Mouse (Mus musculus) lung, postnatal 0 days (tissue): ENCODE measurements at regions not wholly inside any gene's neighbourhood (a gene's known extent, or its start where the extent isn't known, plus 50 kb on each side); places are given as distances from the start of the nearest gene placed in this dataset.

Source experiments
- ATAC-seq: fragments of 200-750 bp; cut with Nextera tagmentation; 2 replicates; pipeline ENCODE4 v1.8.0; 2017; ENCODE audit warnings: moderate library complexity
- DNase-seq: peaks from one replicate; pipeline ENCODE4 v3.0.0-alpha.2; 2016; ENCODE audit warnings: low spot score
- H3K27ac ChIP-seq: fragments of 300-500 bp; sonication (generic); 2 replicates; pipeline ENCODE4 v1.5.1; 2014; ENCODE audit warnings: antibody characterized with exemption, mild to moderate bottlenecking, low read length, mixed read lengths
- H3K27me3 ChIP-seq: fragments of 300-500 bp; sonication (generic); replicated peaks from 2 replicates; pipeline ENCODE4 v1.6.1; 2014; ENCODE audit warnings: low read length, mixed read lengths; ENCODE audit not compliant: insufficient read depth
- H3K36me3 ChIP-seq: fragments of 300-500 bp; sonication (generic); 2 replicates; pipeline ENCODE4 v1.6.1; 2014; ENCODE audit warnings: low read length, mixed read lengths; ENCODE audit not compliant: insufficient read depth
- H3K4me1 ChIP-seq: fragments of 300-500 bp; sonication (generic); 2 replicates; pipeline ENCODE4 v1.6.1; 2014; ENCODE audit warnings: antibody characterized with exemption, low read depth, low read length, mixed read lengths; ENCODE audit not compliant: insufficient read depth
- H3K4me2 ChIP-seq: fragments of 300-500 bp; sonication (generic); replicated peaks from 2 replicates; pipeline ENCODE4 v1.6.1; 2014; ENCODE audit warnings: low read depth, mild to moderate bottlenecking, low read length, moderate library complexity, mixed read lengths
- H3K4me3 ChIP-seq: fragments of 300-500 bp; sonication (generic); 2 replicates; pipeline ENCODE4 v1.5.1; 2014; ENCODE audit warnings: low read depth, low read length
- H3K9ac ChIP-seq: fragments of 300-500 bp; sonication (generic); replicated peaks from 2 replicates; pipeline ENCODE4 v1.6.1; 2014; ENCODE audit warnings: low read depth, mild to moderate bottlenecking
- H3K9me3 ChIP-seq: fragments of 300-500 bp; sonication (generic); 2 replicates; pipeline ENCODE4 v1.6.1; 2016; ENCODE audit warnings: low read length, mixed read lengths
- CTCF ChIP-seq: IDR thresholded peaks from 2 replicates; pipeline ENCODE4 v1.5.1; 2016; ENCODE audit warnings: antibody characterized with exemption, mild to moderate bottlenecking
- EP300 ChIP-seq: IDR thresholded peaks from 2 replicates; pipeline ENCODE4 v1.6.1; 2016; ENCODE audit warnings: antibody characterized with exemption, mild to moderate bottlenecking, control low read depth
- WGBS: fragments of 180-500 bp; shearing (Covaris S2); extraction: QIAGEN DNeasy Blood & Tissue Kit; methylation state at CpG from one replicate; pipeline ENCODE4 v1.1.7; 2014; 5-methylcytosine and 5-hydroxymethylcytosine counted together

- H3K9me3 ChIP-seq = no peaks in the 10 kb centered on the region
- no peak overlapping the region for H3K4me3 ChIP-seq
- TF ChIP-seq EP300 (no peak), CTCF (no peak)
- no peak overlapping the region for H3K9ac ChIP-seq
- WGBS = 76% methylated on average over 7 of the region's 7 CpGs
- H3K36me3 ChIP-seq = no peaks in the 10 kb centered on the region
- no peak overlapping the region for H3K27ac ChIP-seq
- no peak overlapping the region for H3K4me2 ChIP-seq
- no peaks in the 10 kb centered on the region for H3K27me3 ChIP-seq
- H3K4me1 ChIP-seq = no peaks in the 10 kb centered on the region
- no peak for DNase-seq
- no peak for ATAC-seq
Observed at GRCm38 (mm10) chr17:64956506-64956905, 120.6 kb upstream of the 4930583I09Rik start.

DNA sequence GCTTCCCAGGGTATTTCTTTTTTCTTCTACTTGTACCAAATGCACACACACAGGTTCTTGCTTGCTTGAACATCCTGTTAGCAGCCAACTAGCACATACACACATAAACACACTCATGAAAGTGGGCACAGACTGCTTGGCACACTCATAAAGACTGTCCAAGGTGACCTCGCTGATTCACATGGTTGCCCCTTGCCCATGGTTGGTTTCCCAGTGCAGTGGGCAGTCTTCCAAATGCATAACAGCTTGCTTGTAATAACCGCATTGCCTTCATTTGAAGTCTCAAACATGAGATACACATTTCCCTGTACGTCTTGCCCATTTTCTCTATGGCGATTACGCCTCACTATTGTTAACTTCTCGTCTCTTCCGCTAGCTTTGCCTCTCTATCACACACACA is 117.4 kb upstream of the 4930583I09Rik start:
- no peak overlapping the region for H3K4me3 ChIP-seq
- H3K4me2 ChIP-seq = no peak overlapping the region
- H3K27ac ChIP-seq = no peak overlapping the region
- H3K36me3 ChIP-seq = no peaks in the 10 kb centered on the region
- ATAC-seq (no peak), DNase-seq (no peak)
- no peaks in the 10 kb centered on the region for H3K4me1 ChIP-seq
- WGBS = 93% methylated on average over 7 of the region's 7 CpGs
- no peak for TF ChIP-seq EP300
- TF ChIP-seq CTCF = no peak
- no peaks in the 10 kb centered on the region for H3K9me3 ChIP-seq
- no peaks in the 10 kb centered on the region for H3K27me3 ChIP-seq
- no peak overlapping the region for H3K9ac ChIP-seq

DNA sequence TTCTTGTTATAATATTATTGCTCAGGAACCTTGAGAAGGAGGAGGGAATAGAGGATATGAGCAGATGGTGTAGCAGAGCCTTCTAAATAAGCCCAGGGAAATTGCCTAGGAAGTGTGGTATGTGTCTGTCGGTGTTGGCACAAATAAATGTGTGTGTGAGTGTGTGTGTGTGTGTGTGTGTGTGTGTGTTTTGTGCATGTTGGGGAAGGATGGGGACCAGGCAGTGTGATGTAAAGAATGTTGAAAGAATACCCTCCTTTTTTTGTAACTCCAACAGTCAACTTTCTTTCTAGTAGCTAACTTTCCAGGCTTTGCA is 115.7 kb upstream of the 4930583I09Rik start:
- Histone ChIP-seq H3K36me3 (no peaks in the 10 kb centered on the region), H3K4me2 (no peak overlapping the region), H3K4me3 (no peak overlapping the region), H3K9me3 (no peaks in the 10 kb centered on the region), H3K27me3 (no peaks in the 10 kb centered on the region), H3K9ac (no peak overlapping the region), H3K4me1 (no peaks in the 10 kb centered on the region), H3K27ac (no peak overlapping the region)
- 73% methylated on average over 1 of the region's 1 CpGs for WGBS
- ATAC-seq (no peak), DNase-seq (no peak)
- no peak for TF ChIP-seq EP300
- TF ChIP-seq CTCF = no peak

GRCm38 (mm10) chr17:64950802-64951624 is 115.1 kb upstream of the 4930583I09Rik start:
- no peak overlapping the region for H3K4me3 ChIP-seq
- TF ChIP-seq CTCF (no peak), EP300 (no peak)
- WGBS = 56% methylated on average over 6 of the region's 6 CpGs
- no peaks in the 10 kb centered on the region for H3K36me3 ChIP-seq
- ATAC-seq = no peak
- DNase-seq = no peak
- H3K27me3 ChIP-seq = no peaks in the 10 kb centered on the region
- H3K27ac ChIP-seq = no peak overlapping the region
- H3K9ac ChIP-seq = no peak overlapping the region
- H3K4me2 ChIP-seq = no peak overlapping the region
- no peaks in the 10 kb centered on the region for H3K9me3 ChIP-seq
- no peaks in the 10 kb centered on the region for H3K4me1 ChIP-seq

DNA sequence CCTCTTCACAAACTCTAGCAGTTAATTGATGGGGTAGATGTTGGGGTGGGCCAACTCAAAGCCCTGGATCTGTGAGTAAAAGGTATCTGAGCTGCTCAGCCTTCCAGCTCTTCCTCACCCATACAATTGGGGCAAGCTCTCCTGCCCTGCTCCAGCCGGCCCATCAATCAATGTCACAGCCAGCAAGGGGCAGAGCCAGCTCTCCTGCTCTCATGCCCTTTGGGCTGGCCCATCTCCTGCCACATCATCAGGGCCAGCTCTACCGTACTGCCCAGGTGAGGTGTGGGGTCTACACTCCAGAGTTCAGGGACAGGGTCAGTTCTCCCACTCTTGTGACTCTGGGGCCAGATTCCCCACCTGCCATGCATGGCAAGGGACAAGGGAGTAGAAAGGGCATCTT is 107.3 kb upstream of the 4930583I09Rik start:
- Histone ChIP-seq H3K4me2 (no peak overlapping the region), H3K4me1 (no peaks in the 10 kb centered on the region), H3K36me3 (no peaks in the 10 kb centered on the region), H3K27me3 (no peaks in the 10 kb centered on the region), H3K9me3 (no peaks in the 10 kb centered on the region), H3K4me3 (no peak overlapping the region), H3K27ac (no peak overlapping the region), H3K9ac (no peak overlapping the region)
- 56% methylated on average over 2 of the region's 2 CpGs for WGBS
- no peak for DNase-seq
- ATAC-seq = no peak
- no peak for TF ChIP-seq CTCF
- no peak for TF ChIP-seq EP300

DNA sequence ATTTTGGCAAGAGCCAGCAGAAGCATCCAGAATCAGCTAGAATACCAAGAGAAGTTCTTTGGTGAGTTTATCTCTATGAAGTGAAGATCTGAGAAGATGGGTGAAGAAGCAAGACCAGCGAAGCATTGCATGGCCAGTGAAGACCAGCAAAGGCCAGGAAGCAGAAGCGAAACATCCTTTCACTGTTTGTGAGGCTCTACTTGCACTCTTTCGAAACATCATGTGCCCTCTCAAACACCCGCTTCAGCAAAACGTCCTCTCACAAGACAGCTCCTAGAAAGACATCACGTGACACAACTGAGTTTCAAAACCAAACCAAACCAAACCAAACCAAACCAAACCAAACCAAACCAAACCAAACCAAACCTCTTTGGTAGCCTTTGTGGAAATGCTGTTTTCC is 105.7 kb upstream of the 4930583I09Rik start:
- 86% methylated on average over 6 of the region's 6 CpGs for WGBS
- DNase-seq (no peak), ATAC-seq (no peak)
- H3K4me1 ChIP-seq = no peaks in the 10 kb centered on the region
- H3K36me3 ChIP-seq = no peaks in the 10 kb centered on the region
- no peaks in the 10 kb centered on the region for H3K9me3 ChIP-seq
- H3K4me3 ChIP-seq = no peak overlapping the region
- no peak overlapping the region for H3K27ac ChIP-seq
- H3K4me2 ChIP-seq = no peak overlapping the region
- TF ChIP-seq EP300 (no peak), CTCF (no peak)
- H3K27me3 ChIP-seq = no peaks in the 10 kb centered on the region
- H3K9ac ChIP-seq = no peak overlapping the region

DNA sequence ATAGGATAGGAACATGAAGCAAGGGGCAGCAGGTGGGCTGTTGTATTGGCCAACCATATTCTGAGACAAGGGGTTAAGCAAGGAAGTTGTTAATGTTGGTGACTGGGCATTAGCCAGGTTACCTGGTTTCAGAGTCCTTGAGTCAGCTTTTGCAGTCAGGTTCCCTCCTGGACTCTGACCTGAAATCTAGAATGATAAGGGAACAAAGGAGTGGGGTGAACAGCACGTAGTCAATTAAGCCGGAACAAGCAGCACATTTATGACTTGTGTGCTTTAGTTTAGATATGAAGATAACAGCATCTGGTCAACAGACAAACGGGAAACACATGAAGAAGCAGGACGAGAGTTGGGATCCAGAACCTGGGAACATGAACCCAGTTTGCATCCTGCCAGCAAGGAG is 99.8 kb upstream of the 4930583I09Rik start:
- no peaks in the 10 kb centered on the region for H3K27me3 ChIP-seq
- DNase-seq (no peak), ATAC-seq (no peak)
- H3K9ac ChIP-seq = no peak overlapping the region
- H3K4me3 ChIP-seq = no peak overlapping the region
- H3K4me2 ChIP-seq = no peak overlapping the region
- TF ChIP-seq CTCF (no peak), EP300 (no peak)
- H3K27ac ChIP-seq = no peak overlapping the region
- no peaks in the 10 kb centered on the region for H3K4me1 ChIP-seq
- WGBS = 55% methylated on average over 4 of the region's 4 CpGs
- no peaks in the 10 kb centered on the region for H3K9me3 ChIP-seq
- no peaks in the 10 kb centered on the region for H3K36me3 ChIP-seq
